Mouse (Mus musculus): Measurements from ENCODE around the gene Guca1a. TPM values are rescaled to one million over a fixed set of nuclear protein-coding genes. Genes with fewer than 3 reads are reported as not detected.
"Not testable (repeated sequence)": the region's sequence is repeated elsewhere in the genome, so short reads cannot be mapped to it uniquely, and the experiment has no call there.

The Guca1a gene
- total and polyA plus RNA-seq, 3 experiments: 2.1 to 5.2 (median 3.2) TPM

DNA sequence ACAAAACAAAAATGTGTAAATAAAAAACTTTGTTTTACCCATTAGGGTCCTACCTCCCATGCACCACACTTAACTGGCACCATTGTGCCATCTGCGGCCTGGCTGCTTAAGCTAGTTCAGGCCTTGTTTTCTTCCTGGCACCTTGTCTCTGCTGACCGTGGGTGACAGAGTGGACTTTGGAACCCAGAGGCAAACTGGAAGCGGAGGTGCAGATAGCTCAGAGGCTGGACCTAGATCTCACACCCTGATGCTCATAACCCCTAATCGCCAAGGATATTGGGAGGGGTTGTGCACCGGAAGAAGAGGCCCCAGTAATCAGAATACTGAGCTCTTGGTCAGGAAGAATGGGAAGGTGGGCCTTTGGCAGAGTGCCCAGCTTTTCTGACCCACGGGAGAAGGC is 23.8 kb upstream of the Guca1a start:
- Histone ChIP-seq H3K79me2 (replicated peaks; ENCODE audit: control insufficient read depth, extremely low read depth, insufficient read depth, poor library complexity, severe bottlenecking) (no peaks in the 10 kb centered on the region), H3K9ac (ENCODE audit: insufficient read depth, low read depth) (no peak overlapping the region), H3K27ac (ENCODE audit: insufficient read depth, low read depth) (no peak overlapping the region), H3K4me3 (replicated peaks in 1 of 3; ENCODE audit: low read depth in 2 of 3, low read length in 2 of 3, poor library complexity in 1 of 3) (no peak overlapping the region), H3K4me1 (ENCODE audit: control insufficient read depth in 1 of 2, insufficient read depth in 2 of 2) (no peaks in the 10 kb centered on the region), H3K4me2 (ENCODE audit: insufficient read depth, low read depth, poor library complexity, severe bottlenecking) (no peak overlapping the region), H3K9me3 (replicated peaks; ENCODE audit: low read length) (no peaks in the 10 kb centered on the region), H3K27me3 (replicated peaks) (peaks cover 18% of the 10 kb centered on the region), H3K36me3 (replicated peaks in 1 of 2; ENCODE audit: control insufficient read depth in 1 of 2, insufficient read depth in 1 of 2, low read length in 1 of 2) (no peaks in the 10 kb centered on the region)
- TF ChIP-seq ZNF384 (IDR thresholded peaks at IDR 0.05; ENCODE audit: low read depth, low read length) (no peak), NRF1 (IDR thresholded peaks at IDR 0.05; ENCODE audit: low read depth, low read length) (no peak), UBTF (IDR thresholded peaks at IDR 0.05; ENCODE audit: low read depth, low read length) (no peak), TBP (conservative IDR thresholded peaks at IDR 0.05; ENCODE audit: low read depth, low read length) (no peak), MEF2A (IDR thresholded peaks at IDR 0.05; ENCODE audit: borderline replicate concordance, low read depth, low read length) (no peak), MAFK (IDR thresholded peaks at IDR 0.05; ENCODE audit: insufficient replicate concordance, low read length) (no peak), USF2 (conservative IDR thresholded peaks at IDR 0.05; ENCODE audit: low read depth, low read length) (no peak), ELF1 (IDR thresholded peaks at IDR 0.05; ENCODE audit: low read depth, low read length) (no peak), POLR2A (IDR thresholded peaks at IDR 0.05; ENCODE audit: low read depth, low read length) (no peak), MYC (IDR thresholded peaks at IDR 0.05; ENCODE audit: low read depth, low read length) (no peak), SMC3 (IDR thresholded peaks at IDR 0.05; ENCODE audit: low read depth, low read length) (no peak), SIN3A (IDR thresholded peaks at IDR 0.05; ENCODE audit: low read length) (no peak), IRF4 (IDR thresholded peaks at IDR 0.05; ENCODE audit: low read depth, low read length) (no peak), JUND (conservative IDR thresholded peaks at IDR 0.05; ENCODE audit: low read depth, low read length) (no peak), PAX5 (IDR thresholded peaks at IDR 0.05; ENCODE audit: low read length) (no peak)
- in situ Hi-C loops (cut with MboI; ENCODE audit: low pct_ligation_motif_present, low pct_unique_long_range_greater_than_20kb, low sequenced_read_pairs): no loop called here
- dilution Hi-C loops (cut with MboI; ENCODE audit: extremely low pct_ligation_motif_present, extremely low pct_unique_long_range_greater_than_20kb, low sequenced_read_pairs): no loop called here
- DNase-seq (ENCODE audit: extremely low read depth): no peak

DNA sequence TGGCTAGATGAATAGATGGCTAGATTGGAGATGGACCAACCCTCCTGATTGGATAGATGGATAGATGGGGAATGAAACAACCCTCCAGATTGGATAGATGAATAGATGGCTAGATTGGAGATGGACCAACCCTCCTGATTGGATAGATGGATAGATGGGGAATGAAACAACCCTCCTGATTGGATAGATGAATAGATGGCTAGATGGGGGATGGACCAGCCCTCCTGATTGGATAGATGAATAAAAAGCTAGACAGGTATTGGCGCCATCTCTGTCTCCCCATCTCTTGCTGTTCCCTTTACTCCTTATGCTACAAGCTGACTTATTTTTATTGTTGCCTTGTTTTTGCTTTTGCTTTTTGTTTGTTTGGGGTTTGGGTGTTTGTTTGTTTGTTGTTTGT is 22.2 kb upstream of the Guca1a start:
- H3K36me3 ChIP-seq (replicated peaks in 1 of 2; ENCODE audit: control insufficient read depth in 1 of 2, insufficient read depth in 1 of 2, low read length in 1 of 2); H3K27ac ChIP-seq (ENCODE audit: insufficient read depth, low read depth); dilution Hi-C loops (cut with MboI; ENCODE audit: extremely low pct_ligation_motif_present, extremely low pct_unique_long_range_greater_than_20kb, low sequenced_read_pairs); H3K9me3 ChIP-seq (replicated peaks; ENCODE audit: low read length); H3K4me1 ChIP-seq (ENCODE audit: control insufficient read depth in 1 of 2, insufficient read depth in 2 of 2); DNase-seq (ENCODE audit: extremely low read depth); H3K9ac ChIP-seq (ENCODE audit: insufficient read depth, low read depth); H3K79me2 ChIP-seq (replicated peaks; ENCODE audit: control insufficient read depth, extremely low read depth, insufficient read depth, poor library complexity, severe bottlenecking); in situ Hi-C loops (cut with MboI; ENCODE audit: low pct_ligation_motif_present, low pct_unique_long_range_greater_than_20kb, low sequenced_read_pairs); H3K4me2 ChIP-seq (ENCODE audit: insufficient read depth, low read depth, poor library complexity, severe bottlenecking); H3K4me3 ChIP-seq (replicated peaks in 1 of 3; ENCODE audit: low read depth in 2 of 3, low read length in 2 of 3, poor library complexity in 1 of 3): not testable (repeated sequence)
- H3K27me3 ChIP-seq (replicated peaks): peaks cover 13% of the 10 kb centered on the region

DNA sequence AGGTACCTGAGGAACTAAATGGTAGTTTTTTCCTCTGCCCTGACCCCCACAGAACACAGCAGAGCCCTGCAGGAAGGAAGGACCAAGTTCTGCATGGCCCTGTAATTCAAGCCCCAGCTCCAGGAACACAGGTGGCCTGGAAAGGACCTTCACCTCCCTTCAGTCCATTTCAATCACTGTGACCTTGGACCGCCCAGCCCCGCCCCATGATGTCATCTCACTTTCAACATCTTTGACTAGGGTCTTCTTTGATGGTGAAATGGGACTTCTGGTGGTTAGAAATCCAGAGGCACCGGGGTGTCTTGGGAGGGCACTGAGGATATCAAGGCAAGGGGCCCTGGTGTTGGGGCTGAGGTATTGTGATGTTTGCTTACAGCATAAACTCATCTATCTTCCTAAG is 21.2 kb upstream of the Guca1a start:
- in situ Hi-C loops (cut with MboI; ENCODE audit: low pct_ligation_motif_present, low pct_unique_long_range_greater_than_20kb, low sequenced_read_pairs) (no loop called here), dilution Hi-C loops (cut with MboI; ENCODE audit: extremely low pct_ligation_motif_present, extremely low pct_unique_long_range_greater_than_20kb, low sequenced_read_pairs) (no loop called here)
- H3K27ac ChIP-seq (ENCODE audit: insufficient read depth, low read depth): no peak overlapping the region
- DNase-seq (ENCODE audit: extremely low read depth): no peak
- no peaks in the 10 kb centered on the region for H3K4me1 ChIP-seq (ENCODE audit: control insufficient read depth in 1 of 2, insufficient read depth in 2 of 2)
- no peaks in the 10 kb centered on the region for H3K79me2 ChIP-seq (replicated peaks; ENCODE audit: control insufficient read depth, extremely low read depth, insufficient read depth, poor library complexity, severe bottlenecking)
- H3K36me3 ChIP-seq (replicated peaks in 1 of 2; ENCODE audit: control insufficient read depth in 1 of 2, insufficient read depth in 1 of 2, low read length in 1 of 2): no peaks in the 10 kb centered on the region
- H3K4me3 ChIP-seq (replicated peaks in 1 of 3; ENCODE audit: low read depth in 2 of 3, low read length in 2 of 3, poor library complexity in 1 of 3): no peak overlapping the region
- no peak overlapping the region for H3K9ac ChIP-seq (ENCODE audit: insufficient read depth, low read depth)
- peaks cover 20% of the 10 kb centered on the region for H3K27me3 ChIP-seq (replicated peaks)
- no peaks in the 10 kb centered on the region for H3K9me3 ChIP-seq (replicated peaks; ENCODE audit: low read length)
- H3K4me2 ChIP-seq (ENCODE audit: insufficient read depth, low read depth, poor library complexity, severe bottlenecking): no peak overlapping the region
- no peak for TF ChIP-seq POLR2A (IDR thresholded peaks at IDR 0.05; ENCODE audit: low read depth, low read length)
- TF ChIP-seq BHLHE40 (IDR thresholded peaks at IDR 0.05; ENCODE audit: low read depth, low read length): no peak
- no peak for TF ChIP-seq ZNF384 (IDR thresholded peaks at IDR 0.05; ENCODE audit: low read depth, low read length)
- no peak for TF ChIP-seq NELFE (IDR thresholded peaks at IDR 0.05; ENCODE audit: low read depth, low read length)
- no peak for TF ChIP-seq UBTF (IDR thresholded peaks at IDR 0.05; ENCODE audit: low read depth, low read length)
